Mouse (Mus musculus): ENCODE measurements at regions not wholly inside any gene's neighbourhood (a gene's known extent, or its start where the extent isn't known, plus 50 kb on each side); places are given as distances from the start of the nearest gene placed in this dataset.

DNA sequence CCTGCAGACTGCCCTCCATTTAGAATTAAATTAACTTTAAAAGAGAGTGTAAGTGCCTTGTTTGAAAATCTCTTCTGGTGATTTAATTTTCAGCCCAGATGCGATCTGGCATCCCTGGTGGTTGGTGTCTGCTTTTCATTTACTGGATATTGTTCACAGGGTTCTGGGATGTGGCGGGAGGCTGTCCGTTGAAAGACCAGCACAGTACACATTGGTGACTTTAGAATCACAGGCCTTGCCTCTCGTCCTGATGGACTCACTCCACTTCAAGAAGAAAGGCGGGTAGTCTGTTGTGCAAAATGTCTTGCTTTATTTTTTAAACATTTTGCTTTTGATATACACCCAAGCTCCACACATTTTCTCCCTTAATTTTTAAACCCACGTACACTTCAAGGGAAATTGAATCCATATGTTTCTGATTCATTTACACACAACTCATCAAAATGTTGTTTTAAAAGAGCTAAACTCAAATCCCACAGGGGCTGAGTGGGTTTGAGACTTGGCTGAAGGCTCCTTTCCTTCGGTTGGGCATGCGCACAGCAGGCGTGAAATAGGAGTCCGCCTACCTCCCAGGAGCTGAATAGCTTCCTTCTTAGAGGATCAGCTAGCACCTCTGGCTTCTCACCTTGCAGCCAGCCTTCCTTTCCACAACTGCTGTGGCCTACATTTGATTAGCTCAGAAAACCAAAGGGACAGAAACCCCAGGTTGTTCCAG lies 424.1 kb upstream of the Fam92a start:
- H3K4me3 ChIP-seq: no peak overlapping the region
- peaks cover 11% of the 10 kb centered on the region; the same call in 1 of the 2 replicates for H3K4me1 ChIP-seq
- no peak for DNase-seq (ENCODE audit: extremely low spot score, low spot score)
- no peaks in the 10 kb centered on the region for H3K36me3 ChIP-seq (replicated peaks)
- H3K9me3 ChIP-seq: no peaks in the 10 kb centered on the region
- no peak overlapping the region for H3K27ac ChIP-seq
- no peaks in the 10 kb centered on the region for H3K27me3 ChIP-seq (ENCODE audit: poor library complexity, severe bottlenecking)
- 55% methylated on average over 10 of the region's 10 CpGs for WGBS

DNA sequence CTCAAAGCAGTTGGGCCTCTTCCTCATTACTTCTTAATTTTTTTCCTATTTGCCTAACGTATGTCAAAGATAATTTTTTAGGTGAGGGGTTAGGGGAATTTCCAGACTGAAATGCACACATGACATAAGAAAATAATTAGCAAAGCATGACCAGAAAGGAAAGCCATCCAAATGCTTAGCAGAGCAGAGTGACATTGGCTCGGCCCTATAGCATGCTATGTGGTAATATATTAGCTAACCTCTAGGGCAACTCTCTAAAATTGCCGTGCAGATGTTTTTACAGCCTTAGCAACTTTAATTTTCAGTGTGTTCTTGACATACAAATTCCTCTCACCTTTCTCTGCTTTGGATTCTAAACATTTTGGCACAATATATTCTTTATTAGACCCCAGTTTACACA lies 421.2 kb upstream of the Fam92a start:
- no peak overlapping the region for H3K27ac ChIP-seq
- DNase-seq (ENCODE audit: extremely low spot score, low spot score): no peak
- 76% methylated on average over 3 of the region's 3 CpGs for WGBS
- H3K9me3 ChIP-seq: no peaks in the 10 kb centered on the region
- no peaks in the 10 kb centered on the region for H3K27me3 ChIP-seq (ENCODE audit: poor library complexity, severe bottlenecking)
- no peak overlapping the region for H3K4me3 ChIP-seq
- peaks cover 11% of the 10 kb centered on the region; the same call in 1 of the 2 replicates for H3K4me1 ChIP-seq
- no peaks in the 10 kb centered on the region for H3K36me3 ChIP-seq (replicated peaks)

DNA sequence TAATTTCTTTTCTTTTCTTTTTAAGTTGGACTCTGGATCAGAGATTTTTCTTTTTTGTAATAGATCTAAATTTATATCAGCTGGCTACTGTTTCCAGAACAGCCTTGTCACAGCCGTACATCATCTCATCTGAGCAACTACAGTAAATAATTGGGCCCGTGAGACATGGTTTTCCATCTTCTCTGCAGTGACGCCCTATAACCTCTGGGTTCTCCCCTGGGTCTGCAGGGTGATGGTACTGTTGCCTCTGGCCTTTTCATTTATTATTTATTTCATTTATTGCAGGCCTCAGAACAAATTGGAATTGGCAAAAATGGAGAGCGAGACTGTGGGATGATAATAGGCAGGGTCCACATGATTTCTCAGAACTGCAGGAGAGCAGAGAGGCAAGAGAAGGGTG lies 406.3 kb upstream of the Fam92a start:
- Histone ChIP-seq H3K27me3 (ENCODE audit: poor library complexity, severe bottlenecking) (no peaks in the 10 kb centered on the region), H3K4me3 (no peak overlapping the region), H3K4me1 (no peaks in the 10 kb centered on the region), H3K9me3 (no peaks in the 10 kb centered on the region), H3K27ac (no peak overlapping the region), H3K36me3 (replicated peaks) (no peaks in the 10 kb centered on the region)
- no peak for DNase-seq (ENCODE audit: extremely low spot score, low spot score)
- 93% methylated on average over 4 of the region's 4 CpGs for WGBS

GRCm38 (mm10) chr4:12571881-12572280 lies 400.1 kb upstream of the Fam92a start:
- Histone ChIP-seq H3K9me3 (no peaks in the 10 kb centered on the region), H3K27me3 (ENCODE audit: poor library complexity, severe bottlenecking) (no peaks in the 10 kb centered on the region), H3K27ac (no peak overlapping the region), H3K36me3 (replicated peaks) (no peaks in the 10 kb centered on the region), H3K4me3 (no peak overlapping the region), H3K4me1 (peaks cover 11% of the 10 kb centered on the region)
- DNase-seq (ENCODE audit: extremely low spot score, low spot score): no peak

DNA sequence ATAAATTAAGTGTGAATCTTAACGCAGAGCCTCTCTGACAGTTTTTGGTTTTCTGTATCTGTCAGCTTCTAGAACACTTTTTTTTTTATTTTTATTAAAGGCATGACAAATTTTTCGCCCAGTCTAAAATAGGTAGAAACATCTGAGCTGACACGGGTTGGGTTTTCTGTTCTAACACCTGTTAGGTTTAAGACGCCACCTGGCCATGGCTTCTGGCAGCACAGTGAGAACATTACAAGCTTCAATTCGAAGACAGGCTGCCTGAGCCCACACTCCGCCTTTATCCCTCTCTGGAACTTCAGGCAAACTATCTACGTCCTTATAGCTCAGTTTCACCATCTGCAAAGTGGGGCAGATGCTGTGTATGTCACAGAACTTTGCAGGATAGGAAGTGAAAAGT lies 398.9 kb upstream of the Fam92a start:
- Histone ChIP-seq H3K36me3 (replicated peaks) (no peaks in the 10 kb centered on the region), H3K4me1 (peaks cover 11% of the 10 kb centered on the region), H3K27me3 (ENCODE audit: poor library complexity, severe bottlenecking) (no peaks in the 10 kb centered on the region), H3K27ac (no peak overlapping the region), H3K9me3 (no peaks in the 10 kb centered on the region), H3K4me3 (no peak overlapping the region)
- DNase-seq (ENCODE audit: extremely low spot score, low spot score): no peak
- WGBS: 83% methylated on average over 7 of the region's 7 CpGs

DNA sequence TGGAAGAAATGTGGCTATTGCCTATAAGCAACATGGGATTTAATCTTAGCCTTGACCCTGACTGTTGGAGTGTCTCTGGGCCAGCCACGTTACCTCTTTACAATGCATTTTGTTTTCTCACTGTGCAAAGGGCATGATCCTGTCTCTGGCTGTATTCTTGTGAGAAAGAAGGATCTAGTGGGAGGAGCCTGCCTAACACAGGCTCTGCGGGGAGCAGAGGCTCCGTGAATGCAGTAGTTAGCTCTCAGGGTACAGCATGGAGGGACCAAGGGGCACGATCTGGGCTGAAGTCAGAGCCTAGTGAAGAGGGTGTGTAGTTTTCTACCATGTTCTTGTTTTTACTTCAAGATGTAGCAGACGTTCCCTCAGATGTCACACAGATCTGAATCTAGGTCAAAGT lies 395.8 kb upstream of the Fam92a start:
- WGBS: 15% methylated on average over 5 of the region's 5 CpGs
- no peaks in the 10 kb centered on the region for H3K27me3 ChIP-seq (ENCODE audit: poor library complexity, severe bottlenecking)
- no peaks in the 10 kb centered on the region for H3K9me3 ChIP-seq
- H3K4me1 ChIP-seq: peaks cover 18% of the 10 kb centered on the region
- H3K36me3 ChIP-seq (replicated peaks): no peaks in the 10 kb centered on the region
- DNase-seq (ENCODE audit: extremely low spot score, low spot score): no peak
- H3K4me3 ChIP-seq: no peak overlapping the region
- no peak overlapping the region for H3K27ac ChIP-seq

GRCm38 (mm10) chr4:12563016-12563415 lies 391.2 kb upstream of the Fam92a start:
- Histone ChIP-seq H3K27ac (no peak overlapping the region), H3K4me1 (peaks cover 28% of the 10 kb centered on the region), H3K27me3 (ENCODE audit: poor library complexity, severe bottlenecking) (no peaks in the 10 kb centered on the region; the same call in none of the 2 replicates), H3K9me3 (no peaks in the 10 kb centered on the region), H3K36me3 (replicated peaks) (no peaks in the 10 kb centered on the region), H3K4me3 (no peak overlapping the region)
- 76% methylated on average over 1 of the region's 1 CpGs for WGBS
- DNase-seq (ENCODE audit: extremely low spot score, low spot score): no peak

- Histone ChIP-seq H3K4me3 (no peak overlapping the region), H3K36me3 (replicated peaks) (no peaks in the 10 kb centered on the region), H3K4me1 (peaks cover 20% of the 10 kb centered on the region), H3K27me3 (ENCODE audit: poor library complexity, severe bottlenecking) (no peaks in the 10 kb centered on the region; the same call in none of the 2 replicates), H3K9me3 (no peaks in the 10 kb centered on the region), H3K27ac (no peak overlapping the region)
- no peak for DNase-seq (ENCODE audit: extremely low spot score, low spot score)
- 62% methylated on average over 3 of the region's 3 CpGs for WGBS
Observed at GRCm38 (mm10) chr4:12560546-12560945, 388.7 kb upstream of the Fam92a start.

DNA sequence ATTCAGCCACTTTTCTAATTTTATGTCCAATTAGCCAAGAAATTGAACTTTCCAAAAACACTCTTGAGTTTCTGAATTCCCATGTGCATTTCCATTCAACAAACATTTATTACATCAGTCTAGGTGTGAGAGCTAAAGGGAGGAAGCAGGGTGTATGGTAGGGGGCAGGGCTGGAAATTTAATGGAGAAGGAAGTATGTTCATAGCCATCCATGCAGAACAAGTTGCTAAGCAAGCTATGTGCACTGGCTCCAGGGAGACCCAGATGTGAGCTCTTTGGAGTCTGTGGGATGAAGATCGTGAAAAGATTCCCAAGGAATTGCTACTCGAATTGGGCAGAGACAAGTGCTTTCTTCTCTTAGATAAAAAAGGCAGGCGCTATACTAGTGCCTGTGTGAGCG lies 388.2 kb upstream of the Fam92a start:
- Histone ChIP-seq H3K27ac (no peak overlapping the region), H3K36me3 (replicated peaks) (no peaks in the 10 kb centered on the region), H3K4me3 (no peak overlapping the region), H3K9me3 (no peaks in the 10 kb centered on the region), H3K4me1 (peaks cover 20% of the 10 kb centered on the region), H3K27me3 (ENCODE audit: poor library complexity, severe bottlenecking) (no peaks in the 10 kb centered on the region; the same call in none of the 2 replicates)
- DNase-seq (ENCODE audit: extremely low spot score, low spot score): no peak
- 76% methylated on average over 4 of the region's 4 CpGs for WGBS

GRCm38 (mm10) chr4:12557105-12557504 lies 385.3 kb upstream of the Fam92a start:
- no peak for DNase-seq (ENCODE audit: extremely low spot score, low spot score)
- 79% methylated on average over 2 of the region's 2 CpGs for WGBS
- H3K9me3 ChIP-seq: no peaks in the 10 kb centered on the region
- no peaks in the 10 kb centered on the region for H3K36me3 ChIP-seq (replicated peaks)
- no peak overlapping the region for H3K4me3 ChIP-seq
- H3K27me3 ChIP-seq (ENCODE audit: poor library complexity, severe bottlenecking): no peaks in the 10 kb centered on the region; the same call in none of the 2 replicates
- peaks cover 12% of the 10 kb centered on the region for H3K4me1 ChIP-seq
- no peak overlapping the region for H3K27ac ChIP-seq

DNA sequence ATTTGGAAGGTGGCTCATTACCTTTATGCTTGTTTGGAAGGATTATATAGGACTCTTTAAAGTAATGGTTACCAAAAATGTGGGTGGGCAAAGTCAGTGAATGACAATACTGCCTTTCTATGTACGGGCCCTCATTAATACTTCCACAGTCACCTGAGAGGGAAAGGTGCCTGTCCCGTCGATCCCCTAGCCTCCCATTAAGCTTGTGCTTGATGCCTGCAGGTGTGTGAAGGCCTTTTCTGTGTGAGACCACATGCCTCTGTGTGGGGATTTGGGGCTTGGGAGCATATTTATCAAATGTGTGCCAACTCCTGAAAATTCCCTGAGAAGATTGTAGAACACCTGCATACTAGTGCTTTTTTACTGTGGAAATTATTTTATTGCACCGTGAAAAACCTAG lies 377.4 kb upstream of the Fam92a start:
- H3K4me3 ChIP-seq: no peak overlapping the region
- H3K36me3 ChIP-seq (replicated peaks): no peaks in the 10 kb centered on the region
- no peak for DNase-seq (ENCODE audit: extremely low spot score, low spot score)
- 91% methylated on average over 4 of the region's 4 CpGs for WGBS
- no peaks in the 10 kb centered on the region for H3K9me3 ChIP-seq
- H3K27me3 ChIP-seq (ENCODE audit: poor library complexity, severe bottlenecking): no peaks in the 10 kb centered on the region
- H3K4me1 ChIP-seq: no peaks in the 10 kb centered on the region
- no peak overlapping the region for H3K27ac ChIP-seq

DNA sequence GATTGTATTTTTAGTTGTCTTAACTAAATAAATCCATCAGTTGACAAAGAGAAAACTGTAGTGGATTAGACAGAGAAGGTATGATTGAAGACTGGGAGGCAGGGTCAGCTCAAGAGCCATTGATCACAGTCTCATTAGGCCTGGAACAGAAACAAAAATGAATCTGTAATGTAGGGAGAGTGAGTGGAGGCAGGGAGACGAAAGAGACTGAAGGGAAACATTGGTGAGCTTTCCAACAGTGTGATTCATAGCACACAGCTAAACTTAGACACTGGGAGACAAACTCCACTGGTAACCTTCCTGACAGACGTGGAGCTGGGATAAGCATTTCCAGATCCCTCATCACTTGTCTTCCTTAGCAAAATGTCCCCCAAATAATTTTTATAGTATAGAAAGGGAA lies 372.1 kb upstream of the Fam92a start:
- WGBS: 74% methylated on average over 2 of the region's 2 CpGs
- Histone ChIP-seq H3K27me3 (ENCODE audit: poor library complexity, severe bottlenecking) (no peaks in the 10 kb centered on the region), H3K4me1 (peaks cover 18% of the 10 kb centered on the region), H3K9me3 (no peaks in the 10 kb centered on the region), H3K27ac (no peak overlapping the region), H3K4me3 (no peak overlapping the region), H3K36me3 (replicated peaks) (no peaks in the 10 kb centered on the region)
- no peak for DNase-seq (ENCODE audit: extremely low spot score, low spot score)

GRCm38 (mm10) chr4:12541508-12541907 lies 369.7 kb upstream of the Fam92a start:
- peaks cover 21% of the 10 kb centered on the region for H3K4me1 ChIP-seq
- no peak overlapping the region for H3K27ac ChIP-seq
- no peaks in the 10 kb centered on the region for H3K36me3 ChIP-seq (replicated peaks)
- no peaks in the 10 kb centered on the region for H3K9me3 ChIP-seq
- no peak for DNase-seq (ENCODE audit: extremely low spot score, low spot score)
- no peaks in the 10 kb centered on the region; the same call in 1 of the 2 replicates for H3K27me3 ChIP-seq (ENCODE audit: poor library complexity, severe bottlenecking)
- 95% methylated on average over 1 of the region's 1 CpGs for WGBS
- no peak overlapping the region for H3K4me3 ChIP-seq

Measured in forebrain, embryonic 10.5 days (tissue).